Mouse (Mus musculus) layer of hippocampus, adult 18-20 months (tissue): ENCODE measurements around the gene Kcnj10. TPM values are rescaled to one million over a fixed set of nuclear protein-coding genes. Genes with fewer than 3 reads are reported as not detected.

Source experiments
- DNase-seq, 2 experiments: peaks; one replicate each; pipeline ENCODE4 v3.0.0; 2022; ENCODE audit warnings: low spot score in 2 of 2
- total RNA-seq, 2 experiments: library from RNA; stranded (reverse); gene quantifications; 2 replicates each; pipeline ENCODE4 v1.2.3; 2021

Kcnj10 gene
- total RNA-seq, 2 experiments from 2014 or later: 82.6 to 88.4 TPM

DNA sequence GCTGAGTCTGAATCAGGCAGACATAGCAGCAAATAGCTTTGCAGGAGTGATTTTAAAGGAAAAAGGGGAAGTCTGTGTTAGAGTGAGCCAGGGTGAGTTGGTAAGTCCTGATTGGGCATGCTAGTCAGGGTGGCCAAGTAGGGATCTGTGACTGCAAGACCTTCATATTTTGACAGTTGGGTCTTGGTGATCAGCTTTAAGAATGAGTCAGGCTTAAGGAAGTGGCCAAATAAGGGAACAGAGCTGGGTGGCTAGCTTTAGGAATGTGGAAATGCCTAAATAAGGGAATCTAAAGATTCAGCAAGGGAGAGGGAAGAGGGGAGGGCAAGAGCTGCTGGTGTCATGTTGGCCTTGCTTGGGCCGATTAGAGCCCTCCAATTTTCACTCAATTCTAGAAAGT lies 82.4 kb downstream of the Kcnj10 start:
- DNase-seq: no peak

Other genes with a start within 250 kb of the Kcnj10 start
- 10 to 100 TPM; 84.4 to 84.5 TPM for gene Pex19, start 214.5 kb upstream of the Kcnj10 start, total RNA-seq
- gene Dcaf8, start 193.1 kb upstream of the Kcnj10 start, total RNA-seq: 100 to 1,000 TPM; 111 to 115 TPM
- 100 to 1,000 TPM; 445 to 478 TPM for gene Pea15a, start 134.4 kb upstream of the Kcnj10 start, total RNA-seq
- gene Casq1, start 121.3 kb upstream of the Kcnj10 start, total RNA-seq: under 1 TPM; 0.54 to 0.71 TPM
- gene Atp1a4, start 82.8 kb upstream of the Kcnj10 start, total RNA-seq: not detected
- gene Igsf8, start 79.6 kb upstream of the Kcnj10 start, total RNA-seq: 100 to 1,000 TPM; 262 to 286 TPM
- 100 to 1,000 TPM; 555 to 598 TPM for gene Atp1a2, start 43.1 kb upstream of the Kcnj10 start, total RNA-seq
- gene Kcnj9, start 11.9 kb upstream of the Kcnj10 start, total RNA-seq: 10 to 100 TPM; 70.6 to 75.4 TPM
- 1 to 10 TPM; 7.8 to 8.5 TPM for gene Pigm, start 35.3 kb downstream of the Kcnj10 start, total RNA-seq
- gene Slamf9, start 134.1 kb downstream of the Kcnj10 start, total RNA-seq: under 1 TPM; 0.33 to 0.47 TPM
- gene Igsf9, start 140.6 kb downstream of the Kcnj10 start, total RNA-seq: 1 to 10 TPM; 3.9 to 4.8 TPM
- gene Tagln2, start 158.8 kb downstream of the Kcnj10 start, total RNA-seq: 10 to 100 TPM in 1 of 2 experiments, 1 to 10 TPM in 1; 9.2 to 11.7 TPM
- gene Cfap45, start 179.6 kb downstream of the Kcnj10 start, total RNA-seq: 1 to 10 TPM; 3.4 to 4.0 TPM
- gene Vsig8, start 214.7 kb downstream of the Kcnj10 start, total RNA-seq: under 1 TPM; 0.27 to 0.43 TPM
- not detected for gene Slamf8, start 249.4 kb downstream of the Kcnj10 start, total RNA-seq